Mouse (Mus musculus) hindbrain, embryonic 10.5 days (tissue): ENCODE data around the gene Lin52. TPM values are rescaled to one million over a fixed set of nuclear protein-coding genes. Genes with fewer than 3 reads are reported as not detected.

ENCODE experiments used
- DNase-seq: peaks from one replicate; pipeline ENCODE4 v3.0.0-alpha.2; 2017; ENCODE audit warnings: low spot score
- H3K27ac ChIP-seq: fragments of 300-500 bp; sonication (generic); 2 replicates; pipeline ENCODE4 v1.5.1; 2016; ENCODE audit warnings: mild to moderate bottlenecking, moderate library complexity
- H3K27me3 ChIP-seq: fragments of 300-500 bp; sonication (generic); 2 replicates; pipeline ENCODE4 v1.6.1; 2016; ENCODE audit warnings: mild to moderate bottlenecking; ENCODE audit not compliant: poor library complexity, insufficient read depth, severe bottlenecking
- H3K36me3 ChIP-seq: fragments of 300-500 bp; sonication (generic); 2 replicates; pipeline ENCODE4 v1.6.1; 2016; ENCODE audit warnings: mild to moderate bottlenecking, moderate library complexity
- H3K4me1 ChIP-seq: fragments of 300-500 bp; sonication (generic); replicated peaks from 2 replicates; pipeline ENCODE4 v1.6.1; 2016; ENCODE audit warnings: mild to moderate bottlenecking
- H3K4me3 ChIP-seq: fragments of 300-500 bp; sonication (generic); 2 replicates; pipeline ENCODE4 v1.5.1; 2016; ENCODE audit warnings: mild to moderate bottlenecking, moderate library complexity
- H3K9me3 ChIP-seq: fragments of 300-500 bp; sonication (generic); 2 replicates; pipeline ENCODE4 v1.6.1; 2016; ENCODE audit warnings: mild to moderate bottlenecking, moderate library complexity
- WGBS: fragments of 180-500 bp; shearing (Covaris S2); methylation state at CpG from one replicate; pipeline ENCODE4 v1.1.7; 2016; 5-methylcytosine and 5-hydroxymethylcytosine counted together
- polyA plus RNA-seq: library from polyadenylated mRNA; unstranded; fragments of >200 nt; fragmentation: Nextera tagmentation; extraction: Ambion mirVana; gene quantifications from 2 replicates; pipeline ENCODE4 v1.2.1, GENCODE M21; 2016

The Lin52 gene
- polyA plus RNA-seq = 30.4 and 30.8 TPM in 2 replicates

DNA sequence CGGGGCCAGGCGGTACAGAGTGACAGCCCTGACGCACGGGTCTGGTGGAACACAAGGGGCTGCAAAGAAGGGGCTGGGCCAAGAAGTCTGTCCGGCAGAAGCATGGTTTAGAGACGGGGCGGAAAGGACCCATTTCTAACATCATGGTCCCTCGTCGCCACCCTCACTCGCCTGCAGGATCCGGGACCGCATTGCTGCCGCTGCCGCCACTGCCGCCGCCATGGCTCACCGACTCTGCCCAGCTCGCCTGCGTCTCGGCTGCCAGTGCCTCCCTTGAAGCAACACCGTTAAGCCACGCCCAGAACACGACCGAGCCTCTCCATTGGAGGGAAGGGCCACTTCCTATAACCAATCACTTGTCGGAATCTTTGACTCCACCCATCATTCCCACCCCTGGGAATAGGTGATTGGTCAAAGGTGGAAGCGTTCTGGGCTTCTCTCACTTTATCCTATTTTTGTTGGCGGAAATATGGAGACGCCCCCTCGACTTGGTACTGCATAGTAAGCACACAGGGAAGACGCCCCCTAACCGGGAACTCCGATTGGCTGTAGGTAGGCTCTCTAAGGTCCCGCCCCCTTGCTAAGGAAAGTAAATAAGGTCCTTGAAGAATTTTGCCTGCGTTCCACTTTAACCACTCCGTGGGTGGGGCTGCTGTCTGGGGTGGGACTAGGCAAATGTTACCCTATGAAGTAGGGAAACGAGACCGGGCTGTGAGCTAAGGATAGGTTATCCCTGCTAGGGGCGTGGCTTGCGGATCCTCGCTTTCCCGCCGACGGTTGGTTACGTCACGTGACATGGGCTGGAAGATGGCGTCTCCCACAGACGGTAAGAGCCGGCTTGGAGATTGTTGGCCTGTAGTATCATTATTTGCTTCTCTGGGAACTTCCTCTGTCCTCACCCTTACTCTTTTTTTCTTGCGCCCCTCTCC is at the start of gene Lin52, which contains the start of gene Aldh6a1:
TSS of gene Lin52 (plus strand) at position 705 of the 929 bp plus-strand sequence.
TSS of gene Aldh6a1 (minus strand) at position 287 of the 929 bp plus-strand sequence.
- H3K36me3 ChIP-seq = no peaks in the 10 kb centered on the region
- H3K4me3 ChIP-seq = peak within 1 kb of the TSS; percentile 86
- no peaks in the 10 kb centered on the region for H3K9me3 ChIP-seq
- H3K4me1 ChIP-seq = peaks cover 24% of the 10 kb centered on the region
- peak; percentile 94 for DNase-seq
- H3K27ac ChIP-seq = peak within 1 kb of the TSS; percentile 89
- WGBS = under 1% methylated on average over 49 of the region's 49 CpGs
- H3K27me3 ChIP-seq = no peaks in the 10 kb centered on the region

- WGBS = 82% methylated on average over 9 of the region's 9 CpGs
- no peaks in the 10 kb centered on the region for H3K27me3 ChIP-seq
- no peak overlapping the region for H3K27ac ChIP-seq
- H3K9me3 ChIP-seq = no peaks in the 10 kb centered on the region
- no peak overlapping the region for H3K4me3 ChIP-seq
- no peaks in the 10 kb centered on the region for H3K36me3 ChIP-seq
- DNase-seq = no peak
- H3K4me1 ChIP-seq = peaks cover 4% of the 10 kb centered on the region
Observed at GRCm38 (mm10) chr12:84402923-84403322, 48.3 kb upstream of the Lin52 start.

DNA sequence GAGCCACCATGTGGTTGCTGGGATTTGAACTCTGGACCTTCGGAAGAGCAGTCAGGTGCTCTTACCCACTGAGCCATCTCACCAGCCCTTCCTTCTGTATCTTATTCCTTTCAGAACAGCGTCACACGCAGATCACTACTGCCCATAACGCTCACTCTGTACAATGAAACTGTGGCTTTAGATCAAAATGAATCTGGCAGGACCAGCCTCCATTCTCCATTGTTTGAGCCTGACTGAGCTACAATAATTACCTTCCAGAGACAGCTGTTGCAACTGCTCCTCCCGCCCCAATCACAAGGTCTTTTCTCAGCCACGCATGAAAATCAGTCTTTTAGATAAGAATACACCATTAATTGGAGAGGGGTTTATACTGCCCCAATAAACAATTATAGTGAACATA is 46.7 kb upstream of the Lin52 start:
- Histone ChIP-seq H3K27ac (no peak overlapping the region), H3K9me3 (no peaks in the 10 kb centered on the region), H3K4me1 (peaks cover 20% of the 10 kb centered on the region), H3K36me3 (no peaks in the 10 kb centered on the region), H3K27me3 (peaks cover 2% of the 10 kb centered on the region; the same call in 1 of the 2 replicates), H3K4me3 (no peak overlapping the region)
- WGBS = 84% methylated on average over 6 of the region's 6 CpGs
- no peak for DNase-seq

DNA sequence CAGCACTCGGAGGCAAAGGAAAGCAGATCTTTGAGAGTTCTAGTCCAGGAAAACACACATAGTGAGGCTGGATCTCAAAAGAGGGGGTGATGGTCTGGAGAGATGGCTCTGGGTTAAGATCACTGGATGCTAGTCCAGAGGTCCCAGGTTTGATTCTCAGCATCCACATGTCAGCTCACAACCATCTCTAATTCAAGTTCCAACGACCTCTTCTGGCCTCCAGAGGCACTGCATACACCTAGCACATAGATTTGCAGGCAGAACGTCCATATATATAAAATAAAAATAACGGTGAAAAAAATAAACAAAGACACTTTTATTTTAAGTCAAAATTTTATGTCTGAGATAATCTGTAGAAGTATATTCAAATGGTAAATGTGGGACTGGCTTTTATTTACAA is 44.0 kb upstream of the Lin52 start:
- no peak overlapping the region for H3K4me3 ChIP-seq
- H3K4me1 ChIP-seq = peaks cover 20% of the 10 kb centered on the region
- no peaks in the 10 kb centered on the region for H3K9me3 ChIP-seq
- no peak for DNase-seq
- no peaks in the 10 kb centered on the region for H3K36me3 ChIP-seq
- WGBS = 60% methylated on average over 4 of the region's 4 CpGs
- H3K27me3 ChIP-seq = peaks cover 12% of the 10 kb centered on the region; the same call in 1 of the 2 replicates
- H3K27ac ChIP-seq = no peak overlapping the region

DNA sequence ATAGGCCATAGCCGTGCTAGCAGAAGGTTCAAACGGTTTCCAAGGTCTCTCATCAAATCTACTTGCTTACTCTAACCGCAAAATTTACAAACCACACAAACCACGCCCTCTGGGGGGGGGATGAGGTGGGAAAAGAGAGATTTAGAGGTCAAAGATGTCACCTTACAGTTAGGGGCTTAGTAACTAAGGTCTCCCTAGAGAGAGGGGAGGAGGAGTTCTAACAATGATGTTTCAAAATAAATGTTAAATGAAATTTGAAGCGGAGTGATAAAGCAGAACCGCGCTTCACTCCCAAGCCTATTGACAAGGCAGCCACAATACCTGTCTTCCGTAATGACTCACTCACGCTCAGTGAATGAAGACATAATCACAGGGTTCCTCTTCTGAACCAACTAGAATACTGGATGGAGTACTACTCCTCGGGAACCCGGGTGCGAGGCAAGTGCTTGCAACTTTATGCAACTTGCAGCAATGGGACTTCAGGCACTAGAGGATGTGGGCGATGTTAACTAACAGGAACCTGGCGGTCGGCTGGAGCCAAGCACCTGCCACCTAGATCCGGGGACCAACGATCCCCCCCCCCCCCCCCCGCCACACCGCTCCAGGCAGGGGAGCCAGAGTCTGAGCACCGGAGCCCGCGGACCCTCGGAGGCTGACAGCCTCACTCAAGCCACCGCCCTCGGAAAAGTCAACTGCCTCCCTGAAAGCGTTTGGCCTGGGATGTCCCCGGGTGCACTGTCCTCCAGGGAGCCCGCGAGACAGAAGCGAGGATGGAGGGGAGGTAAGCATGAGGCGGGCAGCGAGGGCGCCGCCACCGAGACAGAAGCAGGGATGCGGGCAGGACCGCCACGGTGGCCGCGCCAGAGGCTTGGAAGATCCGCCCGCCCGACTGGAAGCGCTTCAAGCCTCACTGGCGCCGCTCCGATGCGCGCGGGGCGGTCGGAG is 43.1 kb upstream of the Lin52 start:
- H3K9me3 ChIP-seq = no peaks in the 10 kb centered on the region
- WGBS = 1% methylated on average over 52 of the region's 52 CpGs
- H3K27me3 ChIP-seq = peaks cover 12% of the 10 kb centered on the region; the same call in 1 of the 2 replicates
- H3K4me3 ChIP-seq = peak overlapping the region; percentile 84
- H3K36me3 ChIP-seq = no peaks in the 10 kb centered on the region
- peak overlapping the region; percentile 89 for H3K27ac ChIP-seq
- no peak for DNase-seq
- peaks cover 20% of the 10 kb centered on the region for H3K4me1 ChIP-seq

- 1% methylated on average over 63 of the region's 63 CpGs for WGBS
- H3K27me3 ChIP-seq = peaks cover 12% of the 10 kb centered on the region; the same call in 1 of the 2 replicates
- H3K4me1 ChIP-seq = peaks cover 20% of the 10 kb centered on the region
- DNase-seq = peak; percentile 85
- H3K36me3 ChIP-seq = no peaks in the 10 kb centered on the region
- H3K27ac ChIP-seq = peak within 1 kb of the TSS; percentile 89
- H3K4me3 ChIP-seq = peak within 1 kb of the TSS; percentile 84
- no peaks in the 10 kb centered on the region for H3K9me3 ChIP-seq
Observed at GRCm38 (mm10) chr12:84408819-84409507, 42.3 kb upstream of the Lin52 start, which contains the start of the genes Entpd5 and Bbof1. Gene Entpd5, minus strand, starts transcription at chr12:84409029. Gene Bbof1, plus strand, starts transcription at chr12:84409071.

GRCm38 (mm10) chr12:84416834-84417604 is 34.2 kb upstream of the Lin52 start, which contains the start of gene Rnf113a2:
Gene Rnf113a2, plus strand, starts transcription at chr12:84417196.
- H3K4me1 ChIP-seq = peaks cover 8% of the 10 kb centered on the region; the same call in 1 of the 2 replicates
- peak; percentile 82 for DNase-seq
- peak within 1 kb of the TSS; percentile 86 for H3K27ac ChIP-seq
- peaks cover 5% of the 10 kb centered on the region; the same call in 1 of the 2 replicates for H3K36me3 ChIP-seq
- H3K27me3 ChIP-seq = peaks cover 5% of the 10 kb centered on the region; the same call in 1 of the 2 replicates
- H3K4me3 ChIP-seq = peak within 1 kb of the TSS; percentile 62
- peaks cover 8% of the 10 kb centered on the region; the same call in 1 of the 2 replicates for H3K9me3 ChIP-seq
- 4% methylated on average over 50 of the region's 50 CpGs for WGBS

DNA sequence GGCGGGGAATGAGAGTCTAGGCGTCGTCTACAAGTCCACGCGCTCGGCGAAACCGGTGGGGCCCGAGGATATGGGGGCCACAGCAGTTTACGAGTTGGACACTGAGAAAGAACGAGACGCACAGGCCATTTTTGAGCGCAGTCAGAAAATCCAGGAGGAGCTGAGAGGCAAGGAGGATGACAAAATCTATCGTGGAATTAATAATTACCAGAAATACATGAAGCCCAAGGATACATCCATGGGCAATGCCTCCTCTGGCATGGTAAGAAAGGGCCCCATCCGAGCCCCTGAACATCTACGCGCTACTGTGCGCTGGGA is 33.7 kb upstream of the Lin52 start:
- H3K4me1 ChIP-seq = peaks cover 8% of the 10 kb centered on the region; the same call in 1 of the 2 replicates
- peak overlapping the region; percentile 62 for H3K4me3 ChIP-seq
- WGBS = 36% methylated on average over 18 of the region's 18 CpGs
- H3K9me3 ChIP-seq = peaks cover 8% of the 10 kb centered on the region; the same call in 1 of the 2 replicates
- peaks cover 5% of the 10 kb centered on the region; the same call in 1 of the 2 replicates for H3K36me3 ChIP-seq
- peak overlapping the region; percentile 86 for H3K27ac ChIP-seq
- H3K27me3 ChIP-seq = peaks cover 5% of the 10 kb centered on the region; the same call in 1 of the 2 replicates
- DNase-seq = no peak

DNA sequence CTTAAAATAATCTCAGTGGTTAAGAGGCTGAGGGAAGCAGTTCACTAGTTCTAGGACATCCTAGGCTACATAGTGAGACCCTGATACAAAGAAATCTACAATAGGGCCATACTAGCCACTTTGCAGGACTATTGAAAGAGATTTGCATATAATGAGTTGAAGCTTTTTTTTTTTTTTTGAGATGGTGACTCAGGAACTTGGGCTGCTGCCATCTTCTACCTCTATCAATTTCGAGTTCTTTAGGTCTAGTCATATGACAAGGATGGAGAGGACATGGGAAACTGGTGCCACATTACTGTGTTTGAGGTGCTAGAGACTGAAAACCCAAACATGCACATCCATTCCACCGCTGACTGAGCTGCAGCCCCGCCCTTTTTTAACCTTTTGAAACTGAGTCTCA is 27.2 kb upstream of the Lin52 start:
- Histone ChIP-seq H3K36me3 (no peaks in the 10 kb centered on the region; the same call in 1 of the 2 replicates), H3K27ac (no peak overlapping the region), H3K27me3 (no peaks in the 10 kb centered on the region), H3K4me1 (no peaks in the 10 kb centered on the region), H3K4me3 (no peak overlapping the region), H3K9me3 (no peaks in the 10 kb centered on the region)
- 64% methylated on average over 3 of the region's 3 CpGs for WGBS
- no peak for DNase-seq

DNA sequence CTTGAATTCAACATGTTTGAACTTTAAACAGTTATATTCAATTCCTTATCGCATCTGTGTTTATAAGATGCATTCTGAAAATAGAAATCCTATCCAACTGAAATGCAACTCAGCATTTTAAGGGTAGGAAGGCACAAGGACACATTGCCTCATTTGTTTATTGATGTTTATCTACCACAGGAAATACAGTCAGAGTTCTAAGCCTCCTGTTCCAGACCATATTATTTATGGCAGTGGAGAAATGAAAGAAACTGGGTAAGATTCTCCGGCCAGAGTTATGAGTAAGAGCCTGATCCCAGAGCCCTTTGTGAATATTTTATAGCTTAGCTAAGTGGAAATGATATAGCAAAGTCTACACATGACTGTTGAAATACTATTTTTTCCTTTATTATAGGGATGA is 21.4 kb upstream of the Lin52 start:
- H3K4me3 ChIP-seq = no peak overlapping the region
- WGBS = 95% methylated on average over 2 of the region's 2 CpGs
- H3K9me3 ChIP-seq = no peaks in the 10 kb centered on the region
- no peak for DNase-seq
- no peaks in the 10 kb centered on the region for H3K27me3 ChIP-seq
- no peaks in the 10 kb centered on the region for H3K4me1 ChIP-seq
- H3K27ac ChIP-seq = no peak overlapping the region
- peaks cover 4% of the 10 kb centered on the region; the same call in 1 of the 2 replicates for H3K36me3 ChIP-seq

GRCm38 (mm10) chr12:84438697-84439096 is 12.5 kb upstream of the Lin52 start:
- Histone ChIP-seq H3K4me3 (no peak overlapping the region), H3K4me1 (no peaks in the 10 kb centered on the region), H3K27ac (no peak overlapping the region), H3K36me3 (no peaks in the 10 kb centered on the region), H3K27me3 (no peaks in the 10 kb centered on the region), H3K9me3 (no peaks in the 10 kb centered on the region)
- WGBS = 80% methylated on average over 2 of the region's 2 CpGs
- DNase-seq = no peak
